Mouse (Mus musculus) NIH3T3 (cell line): ENCODE measurements around the gene Car15.

Experiments used
- DNase-seq: peaks from one replicate; pipeline ENCODE4 v3.0.0-alpha.2; 2012; ENCODE audit warnings: low read depth

The Car15 gene

DNA sequence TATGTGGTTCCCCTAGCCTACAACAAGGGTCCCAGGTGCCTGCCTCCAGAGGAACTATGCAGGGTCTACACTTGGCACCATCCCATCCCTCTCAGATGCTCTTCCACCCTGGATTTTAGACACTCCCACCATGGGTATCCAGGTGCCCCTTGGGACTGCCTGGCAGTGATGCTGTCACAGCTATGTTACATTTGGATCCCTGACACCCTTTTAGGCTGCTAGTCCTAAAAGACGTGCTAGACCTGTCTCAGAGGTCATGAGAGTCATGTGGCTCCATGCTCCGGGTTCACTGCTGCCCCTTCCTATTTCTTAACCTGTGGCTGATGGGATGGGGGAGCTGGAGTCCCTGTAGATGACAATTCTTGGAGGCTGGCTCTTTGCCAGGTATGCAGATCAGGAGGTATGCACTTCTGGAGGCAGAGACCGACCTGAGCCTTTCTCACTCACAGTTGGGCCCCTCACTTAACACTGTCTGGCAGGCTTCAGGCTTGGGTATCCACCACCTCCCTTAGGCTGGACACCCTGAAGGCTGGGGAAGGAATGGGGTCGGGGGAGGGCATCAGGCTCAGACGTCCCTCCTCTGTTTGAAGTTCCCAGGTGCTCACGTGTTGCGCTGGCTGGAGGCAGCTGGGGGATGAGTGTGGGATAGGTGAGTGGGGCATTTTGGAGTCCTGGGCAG is 36.2 kb downstream of the Car15 start:
- DNase-seq, result no peak

GRCm38 (mm10) chr16:17799584-17799983 is 38.6 kb downstream of the Car15 start:
- DNase-seq, result no peak

DNA sequence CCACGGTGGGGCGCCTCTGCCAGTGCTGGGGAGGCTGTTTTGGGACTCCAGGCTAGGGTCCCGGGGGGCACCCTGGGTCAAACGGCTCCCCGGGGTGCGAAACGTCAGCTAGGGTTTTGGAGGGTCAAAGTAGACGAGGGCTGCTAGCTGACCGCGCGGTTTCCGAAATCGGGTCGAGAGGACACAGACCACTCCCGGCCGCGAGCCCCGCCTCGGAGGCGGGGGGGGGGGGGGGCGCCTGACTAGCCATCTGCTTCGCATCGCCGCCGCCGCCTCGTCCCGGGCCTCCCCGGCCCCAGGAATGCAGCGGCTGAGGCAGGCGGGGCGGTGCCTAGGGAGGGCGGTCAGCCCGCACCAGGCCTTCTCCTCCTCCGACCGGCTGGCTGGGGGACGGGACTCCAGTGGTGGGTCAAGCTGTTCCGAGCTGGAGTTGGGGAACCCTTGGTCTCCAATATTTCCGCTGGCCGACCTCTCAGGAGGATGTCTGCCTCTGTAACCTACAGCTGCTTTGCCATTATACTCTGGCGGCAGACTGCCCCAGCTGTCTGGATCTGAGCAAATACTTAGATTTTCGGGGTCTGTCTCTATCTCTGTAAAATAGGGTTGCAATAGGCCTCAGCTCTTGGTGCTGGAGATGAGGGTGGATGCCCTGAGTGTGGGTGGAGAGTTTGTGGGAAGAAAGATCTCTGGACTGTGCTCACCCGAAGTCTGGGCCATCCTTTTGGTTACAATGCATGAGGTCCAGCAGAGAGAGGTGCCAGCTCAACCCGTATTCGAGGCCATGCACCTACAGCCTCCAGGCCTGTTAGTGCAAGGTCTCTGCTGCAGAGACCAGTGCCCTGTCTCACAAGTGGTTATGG is 39.6 kb downstream of the Car15 start:
- peak; percentile 92 for DNase-seq

GRCm38 (mm10) chr16:17797812-17798311 is 40.3 kb downstream of the Car15 start:
- peak; percentile 62 for DNase-seq

DNA sequence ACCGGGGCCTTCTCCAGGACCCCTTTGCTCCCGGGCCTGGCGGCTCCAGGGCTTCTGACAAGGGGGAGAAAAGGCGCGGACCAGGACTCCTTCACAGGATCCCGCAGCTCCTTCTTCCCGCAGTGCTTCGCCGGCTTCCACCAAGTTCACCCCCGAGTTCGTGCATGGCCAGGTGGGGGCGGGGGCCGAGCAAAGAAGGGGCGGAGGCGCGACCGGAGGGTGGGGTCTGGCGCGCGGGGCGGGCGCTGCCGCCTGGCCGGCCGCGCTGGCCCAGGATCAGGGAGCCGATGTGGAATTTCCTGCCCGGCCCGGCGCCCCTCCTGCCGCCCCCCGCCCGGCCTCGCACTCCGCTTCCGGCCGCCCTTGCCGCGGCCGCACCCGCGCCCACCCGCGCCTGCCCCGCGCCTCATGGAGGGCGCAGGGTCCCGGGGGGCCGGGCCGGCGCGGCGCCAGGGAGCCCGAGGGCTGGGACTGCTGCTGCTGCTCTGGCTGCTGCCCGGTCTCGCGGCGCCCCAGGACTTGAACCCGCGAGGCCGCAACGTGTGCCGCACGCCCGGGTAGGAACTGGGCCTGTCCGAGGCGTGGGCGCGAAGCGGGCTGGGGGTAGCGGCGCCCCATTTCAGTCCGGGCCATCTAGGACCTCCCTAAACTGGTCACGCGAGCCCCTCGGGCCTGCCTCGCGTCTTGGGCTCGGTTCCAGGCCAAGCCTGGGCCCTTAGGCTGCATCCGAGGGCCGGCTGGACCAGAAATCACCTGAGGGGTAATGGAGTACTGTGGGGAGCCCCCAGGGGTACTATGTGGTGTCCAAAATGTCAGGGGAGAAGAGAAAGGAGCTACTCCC is 41.0 kb downstream of the Car15 start, which contains the start of gene Scarf2:
Scarf2 (plus strand) TSS at position 312 of the 841 bp plus-strand sequence.
- DNase-seq, result peak; percentile 87

DNA sequence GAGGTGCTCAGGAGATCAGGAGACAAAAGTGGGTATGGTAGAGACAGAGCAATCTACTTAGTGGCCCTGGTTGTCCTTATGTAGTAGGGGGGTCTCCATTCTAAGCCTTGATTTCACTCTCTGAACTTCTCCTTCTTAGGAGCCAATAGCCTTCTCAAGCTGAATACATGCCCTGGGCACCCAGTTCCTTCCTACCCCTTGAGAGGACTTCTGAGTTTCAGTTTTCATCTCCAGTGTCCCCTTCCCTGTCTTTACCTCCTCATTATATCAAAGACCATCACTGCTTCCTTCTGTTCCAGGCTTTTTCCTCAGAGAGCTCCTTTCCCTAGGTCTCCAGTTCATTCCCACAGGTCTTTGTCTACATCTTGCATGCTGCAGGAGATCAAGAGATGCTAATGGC is 41.6 kb downstream of the Car15 start:
- no peak for DNase-seq

DNA sequence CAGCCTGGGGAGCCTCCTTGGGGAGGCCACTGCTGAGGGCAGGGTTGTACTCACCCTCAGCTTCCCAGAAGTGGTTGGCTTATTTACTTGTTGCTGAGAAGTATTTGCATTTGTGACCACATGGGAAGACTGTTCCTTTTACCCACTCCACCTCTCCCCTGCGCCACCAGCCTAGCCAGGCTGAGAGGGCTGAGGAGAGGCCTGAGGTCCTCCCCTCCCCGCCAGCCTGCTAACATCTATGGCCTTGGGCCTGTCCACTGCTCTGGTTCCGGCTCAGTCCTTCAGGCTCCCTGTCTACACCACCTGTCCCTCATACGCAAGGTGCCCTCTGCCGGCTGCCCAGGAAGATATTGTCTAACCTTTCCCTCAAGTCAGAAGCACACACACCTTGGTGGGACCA is 42.5 kb downstream of the Car15 start:
- no peak for DNase-seq

DNA sequence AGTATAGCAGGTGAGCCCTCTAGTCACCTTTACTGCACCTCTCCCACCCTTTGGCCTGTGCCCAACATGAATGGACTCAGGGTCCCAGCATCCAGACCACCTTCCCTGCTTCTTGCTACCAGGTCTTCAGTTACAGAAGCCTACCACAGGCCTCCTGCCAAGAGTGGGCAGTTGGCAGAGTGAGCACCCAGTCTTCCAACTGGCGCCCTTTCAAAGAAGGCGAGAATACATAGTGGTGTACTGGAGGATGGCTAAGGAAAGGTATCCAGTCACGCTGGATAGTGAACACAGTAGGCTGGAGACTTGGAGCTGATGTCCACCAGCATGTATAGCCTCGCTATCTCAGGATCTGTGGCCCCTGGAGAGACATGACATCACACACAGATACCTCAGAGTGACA is 44.1 kb downstream of the Car15 start:
- no peak for DNase-seq

GRCm38 (mm10) chr16:17792728-17793127 is 45.4 kb downstream of the Car15 start:
- no peak for DNase-seq

- peak; percentile 53 for DNase-seq
Measured at GRCm38 (mm10) chr16:17785337-17785736, 52.8 kb downstream of the Car15 start.
